8 mouse cellular contexts compared by ENCODE assay signal in genomic region chr1:60342808-60343629, GRCm38 (mm10). TPM values are rescaled to one million over a fixed set of nuclear protein-coding genes. Genes with fewer than 3 reads are reported as not detected.
A peak's percentile ranks its signal among the peaks of the same experiment; 100 is the strongest.
DNase-seq lines count a peak whose midpoint lies in the region; ATAC-seq and TF ChIP-seq lines count a peak whose summit lies in the region.

Gene Cyp20a1 (plus strand): TSS chr1:60343323.

- peak within 1 kb of the TSS; percentile 84 to 89 for H3K4me3 ChIP-seq in MEL (ENCODE audit: control insufficient read depth in 1 of 2, insufficient read depth in 1 of 2, low read depth in 2 of 2, low read length in 2 of 2)
- peak within 1 kb of the TSS; percentile 82 for H3K4me3 ChIP-seq in cerebellum, adult 2 months (replicated peaks; ENCODE audit: insufficient read depth, low read depth, low read length)
- H3K4me3 ChIP-seq in forebrain, postnatal 0 days (ENCODE audit: low read depth, low read length) = peak within 1 kb of the TSS; percentile 71
- H3K4me3 ChIP-seq in lung, embryonic 15.5 days = peak within 1 kb of the TSS; percentile 75

- H3K27me3 ChIP-seq in MEL (ENCODE audit: control insufficient read depth in 1 of 2, insufficient read depth in 2 of 2, low read length in 2 of 2) = no peaks in the 10 kb centered on the region
- no peaks in the 10 kb centered on the region for H3K27me3 ChIP-seq in cerebellum, adult 2 months (ENCODE audit: control insufficient read depth, insufficient read depth, low read length)
- H3K27me3 ChIP-seq in forebrain, postnatal 0 days (ENCODE audit: insufficient read depth, low read length) = no peaks in the 10 kb centered on the region
- H3K27me3 ChIP-seq in lung, embryonic 15.5 days = no peaks in the 10 kb centered on the region

- H3K9ac ChIP-seq in MEL (ENCODE audit: control insufficient read depth, low read depth, low read length, poor library complexity, severe bottlenecking) = peak within 1 kb of the TSS; percentile 81
- peak within 1 kb of the TSS; percentile 71 for H3K9ac ChIP-seq in forebrain, postnatal 0 days
- H3K9ac ChIP-seq in lung, embryonic 15.5 days = peak within 1 kb of the TSS; percentile 60

- H3K79me2 ChIP-seq in MEL (ENCODE audit: control insufficient read depth, insufficient read depth, low read length, poor library complexity) = peaks cover 3% of the 10 kb centered on the region; the same call in 1 of the 2 replicates

- peak; percentile 91 for TF ChIP-seq POLR2A in MEL (IDR thresholded peaks at IDR 0.05; ENCODE audit: control insufficient read depth in 1 of 2, insufficient read depth in 1 of 2, low read depth in 1 of 2, low read length in 2 of 2, poor library complexity in 1 of 2)
- TF ChIP-seq POLR2A in cerebellum, adult 2 months (IDR thresholded peaks at IDR 0.05; ENCODE audit: borderline replicate concordance, insufficient read depth, low read length) = peak; percentile 61; the same call in 1 of the 2 replicates

- peak; percentile 98 for ATAC-seq in forebrain, postnatal 0 days
- ATAC-seq in lung, embryonic 15.5 days (ENCODE audit: borderline replicate concordance, extremely low read depth, low FRiP score, low TSS enrichment) = peak; percentile 99

- no peak for TF ChIP-seq CTCF in MEL (IDR thresholded peaks at IDR 0.05 in 2 of 3, conservative IDR thresholded peaks at IDR 0.05 in 1 of 3; ENCODE audit: control insufficient read depth in 1 of 3, insufficient read depth in 1 of 3, low read depth in 2 of 3, low read length in 3 of 3, poor library complexity in 1 of 3, severe bottlenecking in 1 of 3)
- no peak for TF ChIP-seq CTCF in cerebellum, adult 2 months (IDR thresholded peaks at IDR 0.05; ENCODE audit: borderline replicate concordance, insufficient read depth, low read depth, low read length)
- TF ChIP-seq CTCF in forebrain, postnatal 0 days (IDR thresholded peaks at IDR 0.05; ENCODE audit: low read depth) = no peak

- H3K36me3 ChIP-seq in MEL (ENCODE audit: control insufficient read depth in 1 of 2, insufficient read depth in 2 of 2, low read length in 2 of 2) = peaks cover 0 to 4% of the 10 kb centered on the region in 2 experiments; a peak in 2 of 4 replicates
- H3K36me3 ChIP-seq in forebrain, postnatal 0 days (ENCODE audit: insufficient read depth) = 0 out of 2 replicates have a peak, but pooled peaks cover 4% of the 10 kb centered on the region
- peaks cover 8% of the 10 kb centered on the region; the same call in 1 of the 2 replicates for H3K36me3 ChIP-seq in lung, embryonic 15.5 days

- H3K9me3 ChIP-seq in MEL (replicated peaks; ENCODE audit: insufficient read depth, low read length) = no peaks in the 10 kb centered on the region
- no peaks in the 10 kb centered on the region for H3K9me3 ChIP-seq in forebrain, postnatal 0 days (ENCODE audit: low read length)
- H3K9me3 ChIP-seq in lung, embryonic 15.5 days = 0 out of 2 replicates have a peak, but pooled peaks cover 2% of the 10 kb centered on the region

- peaks cover 0 to 6% of the 10 kb centered on the region in 2 experiments; a peak in 2 of 4 replicates for H3K4me1 ChIP-seq in MEL (ENCODE audit: control insufficient read depth in 1 of 2, insufficient read depth in 2 of 2, low read length in 2 of 2)
- no peaks in the 10 kb centered on the region for H3K4me1 ChIP-seq in cerebellum, adult 2 months (ENCODE audit: control insufficient read depth, insufficient read depth, low read length)
- H3K4me1 ChIP-seq in forebrain, postnatal 0 days (ENCODE audit: insufficient read depth) = no peaks in the 10 kb centered on the region
- peaks cover 19% of the 10 kb centered on the region; the same call in 1 of the 2 replicates for H3K4me1 ChIP-seq in lung, embryonic 15.5 days

- TF ChIP-seq EP300 in MEL (IDR thresholded peaks at IDR 0.05; ENCODE audit: low read depth in 1 of 2, low read length in 2 of 2) = no peak

- no peak for TF ChIP-seq RAD21 in MEL (IDR thresholded peaks at IDR 0.05; ENCODE audit: low read depth, low read length)

- WGBS in cerebellum, adult 2 months = 2% methylated on average over 60 of the region's 60 CpGs
- 3% methylated on average over 60 of the region's 60 CpGs for WGBS in forebrain, postnatal 0 days
- 1% methylated on average over 60 of the region's 60 CpGs for WGBS in lung, embryonic 15.5 days

- H3K27ac ChIP-seq in MEL (ENCODE audit: control insufficient read depth, low read depth, low read length) = peak within 1 kb of the TSS; percentile 77
- H3K27ac ChIP-seq in cerebellum, adult 2 months (ENCODE audit: insufficient read depth, low read length) = peak within 1 kb of the TSS; percentile 44
- H3K27ac ChIP-seq in forebrain, postnatal 0 days (ENCODE audit: low read depth, low read length) = peak within 1 kb of the TSS; percentile 87
- H3K27ac ChIP-seq in lung, embryonic 15.5 days = peak within 1 kb of the TSS; percentile 97

- peak; percentile 94 for DNase-seq in MEL (ENCODE audit: low read depth, low spot score)
- peak; percentile 93 to 95 for DNase-seq in cerebellum, adult 2 months
- peak; percentile 91 for DNase-seq in forebrain, postnatal 0 days
- peak; percentile 89 for DNase-seq in heart, postnatal 4 days
- peak; percentile 88 to 89 for DNase-seq in layer of hippocampus, adult 8-10 months (ENCODE audit: low spot score in 2 of 2)
- DNase-seq in ovary, adult 18-20 months (ENCODE audit: low spot score) = peak; percentile 86
- DNase-seq in thymus, postnatal 0 days (ENCODE audit: low spot score) = peak; percentile 83

- H3K4me2 ChIP-seq in forebrain, postnatal 0 days (ENCODE audit: low read depth) = peak within 1 kb of the TSS; percentile 76
- peak within 1 kb of the TSS; percentile 57 for H3K4me2 ChIP-seq in lung, embryonic 15.5 days

TF ChIP-seq in MEL, 35 proteins besides CTCF, POLR2A, EP300 and RAD21 (continues in another document):
- TF ChIP-seq RCOR1 (IDR thresholded peaks at IDR 0.05; ENCODE audit: low read depth, low read length) (no peak), HCFC1 (IDR thresholded peaks at IDR 0.05; ENCODE audit: low read depth, low read length) (peak; percentile 63; the same call in 1 of the 2 replicates), ETS1 (IDR thresholded peaks at IDR 0.05; ENCODE audit: low read depth, low read length) (0 out of 2 replicates have a peak, but pooled peaks have one; percentile 5), GABPA (IDR thresholded peaks at IDR 0.05; ENCODE audit: low read depth, low read length) (no peak), KAT2A (conservative IDR thresholded peaks at IDR 0.05; ENCODE audit: low read depth, low read length) (no peak), NELFE (IDR thresholded peaks at IDR 0.05; ENCODE audit: low read depth, low read length) (peak; percentile 83), BHLHE40 (IDR thresholded peaks at IDR 0.05; ENCODE audit: borderline replicate concordance, low read depth, low read length) (no peak), TBP (IDR thresholded peaks at IDR 0.05; ENCODE audit: low read depth, low read length) (peak; percentile 35), UBTF (IDR thresholded peaks at IDR 0.05; ENCODE audit: borderline replicate concordance, insufficient read depth, low read depth, low read length) (no peak), USF2 (IDR thresholded peaks at IDR 0.05; ENCODE audit: borderline replicate concordance in 1 of 2, insufficient read depth in 1 of 2, low read depth in 1 of 2, low read length in 2 of 2) (no peak), JUND (IDR thresholded peaks at IDR 0.05; ENCODE audit: low read depth, low read length) (no peak), NRF1 (IDR thresholded peaks at IDR 0.05; ENCODE audit: insufficient read depth, low read depth, low read length, poor library complexity, severe bottlenecking) (peak; percentile 92), TCF12 (IDR thresholded peaks at IDR 0.05; ENCODE audit: low read depth, low read length) (no peak; the same call in 1 of the 2 replicates), MXI1 (IDR thresholded peaks at IDR 0.05; ENCODE audit: low read depth, low read length) (peak; percentile 96), USF1 (IDR thresholded peaks at IDR 0.05; ENCODE audit: low read depth, low read length) (peak; percentile 85), MYC (IDR thresholded peaks at IDR 0.05; ENCODE audit: low read depth, low read length) (peak; percentile 90), ZMIZ1 (IDR thresholded peaks at IDR 0.05; ENCODE audit: low read depth, low read length) (peak; percentile 87), SIN3A (IDR thresholded peaks at IDR 0.05; ENCODE audit: low read length) (peak; percentile 56), ZKSCAN1 (IDR thresholded peaks at IDR 0.05; ENCODE audit: low read depth, low read length) (no peak), SMC3 (IDR thresholded peaks at IDR 0.05; ENCODE audit: low read depth, low read length) (no peak), TAL1 (IDR thresholded peaks at IDR 0.05; ENCODE audit: low read length) (no peak), POLR2AphosphoS2 (IDR thresholded peaks at IDR 0.05; ENCODE audit: low read length) (peak; percentile 82), MYB (IDR thresholded peaks at IDR 0.05; ENCODE audit: low read depth, low read length) (no peak), MAFK (IDR thresholded peaks at IDR 0.05; ENCODE audit: borderline replicate concordance, low read depth, low read length) (no peak), CHD2 (IDR thresholded peaks at IDR 0.05; ENCODE audit: low read length) (no peak), MAX (IDR thresholded peaks at IDR 0.05; ENCODE audit: low read length) (peak; percentile 94), MAZ (IDR thresholded peaks at IDR 0.05; ENCODE audit: low read depth, low read length) (peak; percentile 28; the same call in 1 of the 2 replicates), CHD1 (IDR thresholded peaks at IDR 0.05; ENCODE audit: low read depth, low read length) (no peak), GATA1 (IDR thresholded peaks at IDR 0.05; ENCODE audit: low read depth, low read length) (no peak), MEF2A (IDR thresholded peaks at IDR 0.05; ENCODE audit: extremely low read depth, insufficient replicate concordance, low read depth, low read length, poor library complexity, severe bottlenecking) (no peak), ZNF384 (IDR thresholded peaks at IDR 0.05; ENCODE audit: low read depth, low read length) (no peak)

RNA-seq across cellular contexts. Expression of gene Cyp20a1, which starts in this region (rescaled TPM):
- total RNA-seq in MEL (2012; rRNA removed) = 20.2 and 24.0 TPM in 2 replicates
- polyA plus RNA-seq in MEL (2012; ENCODE audit: insufficient read depth in 1 of 2, insufficient read length in 2 of 2, low read depth in 1 of 2, low replicate concordance in 2 of 2, missing spikeins in 1 of 2) = 10 to 100 TPM in 1 of 2 experiments, not detected in 1; 14.5 TPM
- polyA plus RNA-seq in cerebellum, adult 2 months (2012; rRNA removed) = 15.9 and 17.3 TPM in 2 replicates
- total RNA-seq in forebrain, postnatal 0 days (2014; rRNA removed) = 21.5 and 22.3 TPM in 2 replicates
- polyA plus RNA-seq in forebrain, postnatal 0 days (2015; fragmentation: Nextera tagmentation; extraction: Ambion mirVana) = 11.1 and 12.9 TPM in 2 replicates
- total RNA-seq in heart, postnatal 4 days (2021) = 10 to 100 TPM; 19.7 to 19.9 TPM
- total RNA-seq in layer of hippocampus, adult 8-10 months (2022) = 10 to 100 TPM; 10.9 to 17.3 (median 12.5) TPM
- polyA plus RNA-seq in lung, embryonic 15.5 days (2015; fragmentation: Nextera tagmentation; extraction: Ambion mirVana) = 30.7 and 33.9 TPM in 2 replicates
- 4.7 and 6.5 TPM in 2 replicates for polyA plus RNA-seq in thymus, postnatal 0 days (2015; fragmentation: Nextera tagmentation; extraction: Ambion mirVana)

Comparison
In these comparisons a context has a peak if more than half of its experiments do, and no peak if none do; other contexts are left out.
1. Peak in every context shown above with its lines: DNase-seq, ATAC-seq, H3K4me3 ChIP-seq and H3K27ac ChIP-seq.
2. H3K27ac ChIP-seq: peak in every context shown above with its lines; median percentile 97 in lung, embryonic 15.5 days; 87 in forebrain, postnatal 0 days; 77 in MEL; 44 in cerebellum, adult 2 months.